Mouse (Mus musculus): Measurements from ENCODE around the gene Fam13a. TPM values are rescaled to one million over a fixed set of nuclear protein-coding genes. Genes with fewer than 3 reads are reported as not detected.

Fam13a gene
- polyA plus RNA-seq, 1 experiment from 2014 or later = 2.4 TPM

- H3K27me3 ChIP-seq = no peaks in the 10 kb centered on the region
- H3K4me2 ChIP-seq = no peak overlapping the region
- no peak overlapping the region for H3K4me3 ChIP-seq (replicated peaks)
- no peaks in the 10 kb centered on the region for H3K4me1 ChIP-seq (replicated peaks)
- no peak overlapping the region; the same call in 1 of the 2 replicates for H3K27ac ChIP-seq (replicated peaks)
- WGBS (ENCODE audit: insufficient replicate concordance) = 12% methylated on average over 4 of the region's 4 CpGs
- no peaks in the 10 kb centered on the region for H3K9me3 ChIP-seq (replicated peaks)
- H3K9ac ChIP-seq = no peak overlapping the region
- H3K36me3 ChIP-seq (replicated peaks) = no peaks in the 10 kb centered on the region
- peak; percentile 84 for ATAC-seq (ENCODE audit: insufficient read depth)
Observed at GRCm38 (mm10) chr6:58999044-58999453, 25.3 kb downstream of the Fam13a start.

GRCm38 (mm10) chr6:58998528-58998927 lies 25.8 kb downstream of the Fam13a start:
- peak; percentile 15; the same call in 1 of the 2 replicates for ATAC-seq (ENCODE audit: insufficient read depth)

GRCm38 (mm10) chr6:58989149-58989548 lies 35.2 kb downstream of the Fam13a start:
- WGBS (ENCODE audit: insufficient replicate concordance) = 66% methylated on average over 3 of the region's 3 CpGs
- no peak for ATAC-seq (ENCODE audit: insufficient read depth)
- Histone ChIP-seq H3K4me1 (replicated peaks) (no peaks in the 10 kb centered on the region), H3K27me3 (no peaks in the 10 kb centered on the region), H3K9ac (no peak overlapping the region), H3K9me3 (replicated peaks) (no peaks in the 10 kb centered on the region), H3K4me2 (no peak overlapping the region), H3K27ac (replicated peaks) (no peak overlapping the region), H3K4me3 (replicated peaks) (no peak overlapping the region), H3K36me3 (replicated peaks) (no peaks in the 10 kb centered on the region)

More at GRCm38 (mm10) chr6:58998528-58998927, 25.8 kb downstream of the Fam13a start:
- 46% methylated on average over 4 of the region's 4 CpGs for WGBS (ENCODE audit: insufficient replicate concordance)
- Histone ChIP-seq H3K9ac (no peak overlapping the region), H3K27ac (replicated peaks) (no peak overlapping the region; the same call in 1 of the 2 replicates), H3K36me3 (replicated peaks) (no peaks in the 10 kb centered on the region), H3K9me3 (replicated peaks) (no peaks in the 10 kb centered on the region), H3K4me2 (no peak overlapping the region), H3K4me1 (replicated peaks) (no peaks in the 10 kb centered on the region), H3K27me3 (no peaks in the 10 kb centered on the region), H3K4me3 (replicated peaks) (no peak overlapping the region)

DNA sequence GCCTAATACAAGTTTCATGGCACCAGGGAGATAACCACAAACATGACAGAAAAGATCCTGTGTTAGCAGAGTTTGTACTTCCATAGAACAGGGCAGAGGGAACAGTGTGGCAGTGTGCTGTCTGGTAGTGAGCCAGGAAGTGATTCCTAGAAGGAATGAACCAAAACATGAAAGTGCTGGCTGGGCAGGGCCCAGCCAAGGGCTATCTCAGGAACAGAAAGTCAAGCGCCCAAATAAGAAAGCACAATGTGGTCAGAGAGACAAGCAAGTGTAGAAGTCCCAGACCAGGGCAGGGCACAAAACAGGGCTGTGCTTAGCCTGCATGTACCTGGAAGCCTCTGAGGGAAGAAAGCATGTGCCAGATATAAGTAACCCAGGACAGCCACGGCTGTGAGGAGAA lies 35.6 kb downstream of the Fam13a start:
- no peak for ATAC-seq (ENCODE audit: insufficient read depth)
- Histone ChIP-seq H3K9ac (no peak overlapping the region), H3K9me3 (replicated peaks) (no peaks in the 10 kb centered on the region), H3K36me3 (replicated peaks) (no peaks in the 10 kb centered on the region), H3K27me3 (no peaks in the 10 kb centered on the region), H3K4me2 (no peak overlapping the region), H3K4me3 (replicated peaks) (no peak overlapping the region), H3K27ac (replicated peaks) (no peak overlapping the region), H3K4me1 (replicated peaks) (no peaks in the 10 kb centered on the region)
- 71% methylated on average over 2 of the region's 2 CpGs for WGBS (ENCODE audit: insufficient replicate concordance)

DNA sequence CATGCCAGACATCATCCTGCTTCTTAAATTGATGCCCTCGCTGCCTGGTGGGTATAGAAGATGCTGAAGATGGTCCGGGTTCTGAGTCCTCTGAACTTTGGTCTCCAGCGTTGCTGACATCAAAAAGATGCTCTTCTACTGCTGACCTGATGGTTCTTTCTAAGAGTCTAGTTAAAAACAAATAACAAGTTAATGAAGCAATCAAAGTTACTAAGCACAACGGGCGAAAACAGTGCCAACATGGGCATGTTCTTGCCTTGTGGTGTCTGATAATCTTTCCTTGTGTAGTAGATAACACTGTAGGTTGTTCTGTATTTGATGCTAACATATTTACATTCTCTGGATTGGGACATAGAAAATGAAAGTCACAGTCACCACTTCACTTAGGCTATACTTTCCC lies 37.2 kb downstream of the Fam13a start:
- ATAC-seq (ENCODE audit: insufficient read depth) = no peak
- WGBS (ENCODE audit: insufficient replicate concordance) = 58% methylated on average over 5 of the region's 5 CpGs

GRCm38 (mm10) chr6:58985186-58985585 lies 39.2 kb downstream of the Fam13a start:
- Histone ChIP-seq H3K9ac (no peak overlapping the region), H3K27ac (replicated peaks) (no peak overlapping the region), H3K4me2 (no peak overlapping the region), H3K9me3 (replicated peaks) (no peaks in the 10 kb centered on the region), H3K4me1 (replicated peaks) (no peaks in the 10 kb centered on the region), H3K4me3 (replicated peaks) (no peak overlapping the region), H3K36me3 (replicated peaks) (no peaks in the 10 kb centered on the region), H3K27me3 (no peaks in the 10 kb centered on the region)
- ATAC-seq (ENCODE audit: insufficient read depth) = no peak
- WGBS (ENCODE audit: insufficient replicate concordance) = 75% methylated on average over 8 of the region's 8 CpGs

More for the DNA sequence above, 37.2 kb downstream of the Fam13a start:
- Histone ChIP-seq H3K4me2 (no peak overlapping the region), H3K9me3 (replicated peaks) (no peaks in the 10 kb centered on the region), H3K27me3 (no peaks in the 10 kb centered on the region), H3K4me1 (replicated peaks) (no peaks in the 10 kb centered on the region), H3K27ac (replicated peaks) (no peak overlapping the region), H3K9ac (no peak overlapping the region), H3K4me3 (replicated peaks) (no peak overlapping the region), H3K36me3 (replicated peaks) (no peaks in the 10 kb centered on the region)

DNA sequence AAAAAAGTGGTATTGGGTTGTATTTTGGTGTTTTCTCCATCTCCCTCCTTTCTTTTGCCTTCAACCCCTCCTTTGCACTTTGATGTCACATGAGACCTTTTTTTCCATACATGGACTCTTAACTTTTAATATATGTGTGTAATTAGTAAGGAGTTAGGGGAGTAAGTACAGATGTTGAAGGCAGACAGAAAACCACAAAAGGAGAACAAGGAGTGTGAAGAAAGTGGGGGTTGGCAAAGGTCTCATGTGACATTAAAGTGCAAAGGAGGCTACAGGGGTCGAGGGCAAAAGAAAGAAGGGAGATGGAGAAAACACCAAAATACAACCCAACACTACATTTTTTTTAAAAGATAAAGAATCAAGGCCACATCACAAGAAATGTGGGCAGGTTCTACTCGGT lies 49.1 kb downstream of the Fam13a start:
- Histone ChIP-seq H3K4me1 (replicated peaks) (no peaks in the 10 kb centered on the region), H3K4me3 (replicated peaks) (no peak overlapping the region), H3K36me3 (replicated peaks) (no peaks in the 10 kb centered on the region), H3K4me2 (no peak overlapping the region), H3K27ac (replicated peaks) (no peak overlapping the region), H3K27me3 (no peaks in the 10 kb centered on the region), H3K9ac (no peak overlapping the region), H3K9me3 (replicated peaks) (no peaks in the 10 kb centered on the region)
- ATAC-seq (ENCODE audit: insufficient read depth) = no peak
- 15% methylated on average over 2 of the region's 2 CpGs for WGBS (ENCODE audit: insufficient replicate concordance)

DNA sequence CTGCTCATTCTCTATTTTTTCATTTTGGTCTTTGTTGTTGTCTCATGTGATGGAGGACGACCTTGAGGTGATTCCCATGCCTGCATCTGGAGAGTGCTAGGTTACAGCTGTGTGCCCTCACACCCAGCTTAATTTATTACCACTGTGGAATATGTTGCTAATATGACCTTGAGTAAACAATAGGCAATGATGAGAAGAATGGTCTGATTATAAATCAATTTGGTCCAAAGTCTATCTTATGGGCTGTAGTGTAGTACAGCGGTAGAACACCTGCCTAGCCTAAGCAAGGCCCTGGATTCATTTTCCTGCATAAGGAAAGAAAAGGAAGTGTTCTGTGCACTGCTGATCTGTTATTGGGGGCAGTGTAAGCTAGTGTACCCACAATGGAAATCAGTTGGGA lies 49.9 kb downstream of the Fam13a start:
- Histone ChIP-seq H3K27me3 (no peaks in the 10 kb centered on the region), H3K36me3 (replicated peaks) (no peaks in the 10 kb centered on the region), H3K9ac (no peak overlapping the region), H3K4me1 (replicated peaks) (no peaks in the 10 kb centered on the region), H3K9me3 (replicated peaks) (no peaks in the 10 kb centered on the region), H3K4me3 (replicated peaks) (no peak overlapping the region), H3K27ac (replicated peaks) (no peak overlapping the region), H3K4me2 (no peak overlapping the region)
- ATAC-seq (ENCODE audit: insufficient read depth) = no peak
- WGBS (ENCODE audit: insufficient replicate concordance) = 68% methylated on average over 2 of the region's 2 CpGs

- no peaks in the 10 kb centered on the region for H3K9me3 ChIP-seq (replicated peaks)
- no peaks in the 10 kb centered on the region for H3K36me3 ChIP-seq (replicated peaks)
- H3K27me3 ChIP-seq = no peaks in the 10 kb centered on the region
- no peak overlapping the region for H3K27ac ChIP-seq (replicated peaks)
- no peaks in the 10 kb centered on the region for H3K4me1 ChIP-seq (replicated peaks)
- 59% methylated on average over 1 of the region's 1 CpGs for WGBS (ENCODE audit: insufficient replicate concordance)
- no peak overlapping the region for H3K4me2 ChIP-seq
- ATAC-seq (ENCODE audit: insufficient read depth) = no peak
- H3K9ac ChIP-seq = no peak overlapping the region
- no peak overlapping the region for H3K4me3 ChIP-seq (replicated peaks)
Observed at GRCm38 (mm10) chr6:58972873-58973272, 51.5 kb downstream of the Fam13a start.

DNA sequence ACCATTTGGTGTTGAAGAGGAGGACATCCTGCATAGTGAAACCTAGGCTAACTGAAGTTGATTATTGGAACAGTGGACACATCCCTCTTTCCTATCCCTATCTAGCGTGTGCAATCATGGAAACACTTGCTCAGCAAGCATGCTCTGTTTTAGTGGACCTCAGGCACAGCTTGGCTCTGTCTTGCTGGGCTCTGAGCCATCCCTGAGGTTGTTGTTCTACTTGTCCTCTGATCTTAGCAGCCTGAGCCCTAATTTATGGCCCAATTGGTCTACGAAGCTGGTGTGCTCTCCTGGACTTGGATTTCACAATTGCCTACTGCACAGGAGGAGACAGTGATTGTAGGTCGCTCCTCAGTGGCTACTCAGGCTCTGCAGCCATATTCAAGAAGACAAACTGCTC lies 56.1 kb downstream of the Fam13a start:
- Histone ChIP-seq H3K36me3 (replicated peaks) (no peaks in the 10 kb centered on the region), H3K9ac (no peak overlapping the region), H3K4me1 (replicated peaks) (no peaks in the 10 kb centered on the region), H3K9me3 (replicated peaks) (no peaks in the 10 kb centered on the region), H3K4me2 (no peak overlapping the region), H3K4me3 (replicated peaks) (no peak overlapping the region), H3K27me3 (no peaks in the 10 kb centered on the region), H3K27ac (replicated peaks) (no peak overlapping the region)
- no peak for ATAC-seq (ENCODE audit: insufficient read depth)
- 51% methylated on average over 3 of the region's 3 CpGs for WGBS (ENCODE audit: insufficient replicate concordance)

DNA sequence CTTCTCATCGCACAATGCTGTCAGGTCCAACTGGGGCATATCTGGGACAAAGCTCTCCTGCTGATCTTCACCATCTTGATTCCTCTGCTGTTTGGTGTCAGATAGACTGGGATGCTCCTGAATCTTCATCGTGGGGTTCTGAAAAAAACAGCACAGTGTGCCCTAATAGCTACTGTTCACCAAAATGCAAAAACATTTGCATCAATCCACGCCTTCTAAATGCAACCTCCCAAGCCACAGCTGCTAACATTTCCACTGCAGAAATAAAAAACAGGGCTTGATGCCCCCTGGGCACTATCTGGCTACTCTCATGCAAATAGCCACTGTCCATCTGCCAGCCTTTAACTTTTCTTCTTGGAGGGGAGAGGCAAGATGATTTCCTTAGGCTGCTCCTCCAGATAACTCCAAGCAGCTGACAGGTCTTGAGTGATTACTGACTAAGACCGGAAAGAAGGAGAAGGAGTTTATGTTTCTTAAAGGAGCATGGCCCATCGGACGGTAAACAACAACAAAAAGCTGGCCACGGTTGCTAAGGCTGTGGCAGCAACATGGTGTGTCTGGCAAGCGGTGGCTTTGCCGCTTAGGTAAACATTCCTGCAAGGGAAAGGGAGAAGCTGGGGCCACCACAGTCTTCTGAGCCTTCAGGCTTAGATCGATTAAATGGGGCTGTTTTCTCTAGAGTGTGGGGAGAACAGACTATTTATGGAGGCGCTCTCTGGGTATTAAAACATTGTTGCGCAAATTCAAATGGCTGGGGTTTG lies 59.1 kb downstream of the Fam13a start:
- no peak overlapping the region for H3K4me2 ChIP-seq

GRCm38 (mm10) chr6:58964565-58964964 lies 59.8 kb downstream of the Fam13a start:
- Histone ChIP-seq H3K27me3 (no peaks in the 10 kb centered on the region), H3K9me3 (replicated peaks) (no peaks in the 10 kb centered on the region), H3K4me2 (no peak overlapping the region), H3K4me3 (replicated peaks) (no peak overlapping the region), H3K9ac (no peak overlapping the region), H3K4me1 (replicated peaks) (no peaks in the 10 kb centered on the region), H3K36me3 (replicated peaks) (no peaks in the 10 kb centered on the region), H3K27ac (replicated peaks) (no peak overlapping the region)
- no peak for ATAC-seq (ENCODE audit: insufficient read depth)

More for the DNA sequence above, 59.1 kb downstream of the Fam13a start:
- Histone ChIP-seq H3K36me3 (replicated peaks) (no peaks in the 10 kb centered on the region), H3K27ac (replicated peaks) (no peak overlapping the region), H3K27me3 (no peaks in the 10 kb centered on the region), H3K4me1 (replicated peaks) (no peaks in the 10 kb centered on the region), H3K9ac (no peak overlapping the region), H3K9me3 (replicated peaks) (no peaks in the 10 kb centered on the region), H3K4me3 (replicated peaks) (no peak overlapping the region)
- WGBS (ENCODE audit: insufficient replicate concordance) = 29% methylated on average over 12 of the region's 12 CpGs
- ATAC-seq (ENCODE audit: insufficient read depth) = no peak

Measured in liver, embryonic 15.5 days (tissue).